Mouse (Mus musculus): ENCODE measurements around the gene Crebl2. TPM values are rescaled to one million over a fixed set of nuclear protein-coding genes. Genes with fewer than 3 reads are reported as not detected.
A peak's percentile ranks its signal among the peaks of the same experiment; 100 is the strongest.

Gene Crebl2
- polyA plus RNA-seq, 1 experiment from 2014 or later: 6.6 TPM

- no peak for TF ChIP-seq EP300 (IDR thresholded peaks at IDR 0.05)
- TF ChIP-seq CTCF (IDR thresholded peaks at IDR 0.05): no peak
- Histone ChIP-seq H3K36me3 (ENCODE audit: insufficient read depth, low read length) (no peaks in the 10 kb centered on the region), H3K27me3 (replicated peaks; ENCODE audit: insufficient read depth, low read length) (no peaks in the 10 kb centered on the region), H3K9ac (replicated peaks; ENCODE audit: low read depth) (no peak overlapping the region), H3K27ac (ENCODE audit: low read length) (no peak overlapping the region), H3K4me2 (replicated peaks; ENCODE audit: low read depth, low read length) (no peak overlapping the region), H3K4me1 (ENCODE audit: insufficient read depth, low read depth, low read length) (no peaks in the 10 kb centered on the region; the same call in 1 of the 2 replicates), H3K4me3 (ENCODE audit: low read depth, low read length) (no peak overlapping the region), H3K9me3 (ENCODE audit: low read length) (no peaks in the 10 kb centered on the region)
- no peak for ATAC-seq
- 41% methylated on average over 12 of the region's 12 CpGs for WGBS
- DNase-seq (ENCODE audit: low spot score): no peak
Observed at GRCm38 (mm10) chr6:134817051-134817928, 12.7 kb upstream of the Crebl2 start.

GRCm38 (mm10) chr6:134819741-134820140 is 10.2 kb upstream of the Crebl2 start:
- Histone ChIP-seq H3K27ac (ENCODE audit: low read length) (no peak overlapping the region), H3K36me3 (ENCODE audit: insufficient read depth, low read length) (no peaks in the 10 kb centered on the region), H3K4me1 (ENCODE audit: insufficient read depth, low read depth, low read length) (no peaks in the 10 kb centered on the region; the same call in 1 of the 2 replicates), H3K9me3 (ENCODE audit: low read length) (no peaks in the 10 kb centered on the region), H3K9ac (replicated peaks; ENCODE audit: low read depth) (no peak overlapping the region), H3K4me2 (replicated peaks; ENCODE audit: low read depth, low read length) (no peak overlapping the region), H3K4me3 (ENCODE audit: low read depth, low read length) (no peak overlapping the region), H3K27me3 (replicated peaks; ENCODE audit: insufficient read depth, low read length) (no peaks in the 10 kb centered on the region)
- peak; percentile 69 for DNase-seq (ENCODE audit: low spot score)
- WGBS: 14% methylated on average over 5 of the region's 5 CpGs
- TF ChIP-seq EP300 (IDR thresholded peaks at IDR 0.05) (no peak), CTCF (IDR thresholded peaks at IDR 0.05) (no peak)
- ATAC-seq: peak; percentile 63

- no peaks in the 10 kb centered on the region for H3K9me3 ChIP-seq (ENCODE audit: low read length)
- ATAC-seq: peak; percentile 85
- no peak overlapping the region for H3K4me3 ChIP-seq (ENCODE audit: low read depth, low read length)
- 24% methylated on average over 6 of the region's 6 CpGs for WGBS
- no peaks in the 10 kb centered on the region for H3K36me3 ChIP-seq (ENCODE audit: insufficient read depth, low read length)
- peak; percentile 74 for DNase-seq (ENCODE audit: low spot score)
- 0 out of 2 replicates have a peak, but pooled peaks have one; percentile 2 for TF ChIP-seq CTCF (IDR thresholded peaks at IDR 0.05)
- no peak; the same call in 1 of the 2 replicates for TF ChIP-seq EP300 (IDR thresholded peaks at IDR 0.05)
- no peak overlapping the region for H3K9ac ChIP-seq (replicated peaks; ENCODE audit: low read depth)
- peak overlapping the region; percentile 60; the same call in 1 of the 2 replicates for H3K27ac ChIP-seq (ENCODE audit: low read length)
- H3K27me3 ChIP-seq (replicated peaks; ENCODE audit: insufficient read depth, low read length): no peaks in the 10 kb centered on the region
- no peak overlapping the region for H3K4me2 ChIP-seq (replicated peaks; ENCODE audit: low read depth, low read length)
- H3K4me1 ChIP-seq (ENCODE audit: insufficient read depth, low read depth, low read length): no peaks in the 10 kb centered on the region; the same call in 1 of the 2 replicates
Observed at GRCm38 (mm10) chr6:134820411-134820810, 9.5 kb upstream of the Crebl2 start.

- Histone ChIP-seq H3K4me2 (replicated peaks; ENCODE audit: low read depth, low read length) (no peak overlapping the region), H3K4me1 (ENCODE audit: insufficient read depth, low read depth, low read length) (no peaks in the 10 kb centered on the region; the same call in 1 of the 2 replicates), H3K9me3 (ENCODE audit: low read length) (no peaks in the 10 kb centered on the region), H3K27me3 (replicated peaks; ENCODE audit: insufficient read depth, low read length) (no peaks in the 10 kb centered on the region), H3K4me3 (ENCODE audit: low read depth, low read length) (no peak overlapping the region), H3K9ac (replicated peaks; ENCODE audit: low read depth) (no peak overlapping the region), H3K27ac (ENCODE audit: low read length) (no peak overlapping the region), H3K36me3 (ENCODE audit: insufficient read depth, low read length) (no peaks in the 10 kb centered on the region)
- DNase-seq (ENCODE audit: low spot score) (no peak), ATAC-seq (no peak)
- WGBS: 70% methylated on average over 9 of the region's 10 CpGs
- no peak for TF ChIP-seq EP300 (IDR thresholded peaks at IDR 0.05)
- TF ChIP-seq CTCF (IDR thresholded peaks at IDR 0.05): peak; percentile 72
Observed at GRCm38 (mm10) chr6:134822844-134823243, 7.1 kb upstream of the Crebl2 start.

- ATAC-seq (no peak), DNase-seq (ENCODE audit: low spot score) (peak; percentile 19)
- no peaks in the 10 kb centered on the region for H3K27me3 ChIP-seq (replicated peaks; ENCODE audit: insufficient read depth, low read length)
- H3K9me3 ChIP-seq (ENCODE audit: low read length): no peaks in the 10 kb centered on the region
- H3K4me2 ChIP-seq (replicated peaks; ENCODE audit: low read depth, low read length): peak overlapping the region; percentile 66
- peak overlapping the region; percentile 98 for H3K27ac ChIP-seq (ENCODE audit: low read length)
- peak overlapping the region; percentile 70 for H3K4me3 ChIP-seq (ENCODE audit: low read depth, low read length)
- 2% methylated on average over 10 of the region's 10 CpGs for WGBS
- peak overlapping the region; percentile 82 for H3K9ac ChIP-seq (replicated peaks; ENCODE audit: low read depth)
- peaks cover 4% of the 10 kb centered on the region; the same call in 1 of the 2 replicates for H3K4me1 ChIP-seq (ENCODE audit: insufficient read depth, low read depth, low read length)
- no peaks in the 10 kb centered on the region for H3K36me3 ChIP-seq (ENCODE audit: insufficient read depth, low read length)
- TF ChIP-seq EP300 (IDR thresholded peaks at IDR 0.05): no peak
- TF ChIP-seq CTCF (IDR thresholded peaks at IDR 0.05): no peak
Observed at GRCm38 (mm10) chr6:134830776-134831175, 822 bp downstream of the Crebl2 start.

- TF ChIP-seq CTCF (IDR thresholded peaks at IDR 0.05) (no peak), EP300 (IDR thresholded peaks at IDR 0.05) (no peak)
- ATAC-seq (no peak), DNase-seq (ENCODE audit: low spot score) (no peak)
- Histone ChIP-seq H3K27ac (ENCODE audit: low read length) (no peak overlapping the region), H3K36me3 (ENCODE audit: insufficient read depth, low read length) (no peaks in the 10 kb centered on the region), H3K27me3 (replicated peaks; ENCODE audit: insufficient read depth, low read length) (no peaks in the 10 kb centered on the region), H3K9ac (replicated peaks; ENCODE audit: low read depth) (no peak overlapping the region), H3K4me3 (ENCODE audit: low read depth, low read length) (no peak overlapping the region), H3K4me1 (ENCODE audit: insufficient read depth, low read depth, low read length) (no peaks in the 10 kb centered on the region), H3K4me2 (replicated peaks; ENCODE audit: low read depth, low read length) (no peak overlapping the region), H3K9me3 (ENCODE audit: low read length) (no peaks in the 10 kb centered on the region)
- WGBS: 81% methylated on average over 9 of the region's 9 CpGs
Observed at GRCm38 (mm10) chr6:134834585-134835251, 4.8 kb downstream of the Crebl2 start.
